Mouse (Mus musculus): Measurements from ENCODE around the gene Asgr2.

GRCm38 (mm10) chr11:70139171-70139570 is 46.7 kb downstream of the Asgr2 start:
- TF ChIP-seq CTCF (IDR thresholded peaks at IDR 0.05; ENCODE audit: low read depth), result no peak
- TF ChIP-seq EP300 (IDR thresholded peaks at IDR 0.05; ENCODE audit: low read depth), result no peak
